Mouse (Mus musculus) midbrain, embryonic 15.5 days (tissue): ENCODE data around the gene Hmgcr. TPM values are rescaled to one million over a fixed set of nuclear protein-coding genes. Genes with fewer than 3 reads are reported as not detected.

ENCODE experiments used
- polyA plus RNA-seq: library from polyadenylated mRNA; unstranded; fragments of >200 nt; fragmentation: Nextera tagmentation; extraction: Ambion mirVana; gene quantifications from 2 replicates; pipeline ENCODE4 v1.2.1, GENCODE M21; 2015

The Hmgcr gene
- polyA plus RNA-seq, 1 experiment from 2014 or later = 196 TPM

Other genes starting within 250 kb of the Hmgcr start
- gene Ankdd1b, start 199.7 kb downstream of the Hmgcr start, polyA plus RNA-seq = not detected in 2 replicates
- gene Gm17622, start 180.2 kb downstream of the Hmgcr start, polyA plus RNA-seq = not detected in 2 replicates
- 7.0 and 7.6 TPM in 2 replicates for gene Polk, start 128.4 kb downstream of the Hmgcr start, polyA plus RNA-seq
- gene Col4a3bp, start 128.3 kb downstream of the Hmgcr start, polyA plus RNA-seq = 7.7 and 9.2 TPM in 2 replicates
- gene Ankrd31, start 77.3 kb upstream of the Hmgcr start, polyA plus RNA-seq = 0.04 and 0.06 TPM in 2 replicates